Mouse (Mus musculus) activated CD4-positive, CD25-positive, alpha-beta regulatory T cell (primary cell): ENCODE measurements around the gene Naaladl2. TPM values are rescaled to one million over a fixed set of nuclear protein-coding genes. Genes with fewer than 3 reads are reported as not detected.

Experiments
- polyA plus RNA-seq, 2 experiments: library from polyadenylated mRNA; unstranded; fragments of 100-300 nt; shearing (Covaris generic); gene quantifications; one replicate each; pipeline ENCODE4 v1.2.1; 2017

The Naaladl2 gene
- under 1 TPM in 1 of 2 experiments, not detected in 1; 0.18 TPM for polyA plus RNA-seq

DNA sequence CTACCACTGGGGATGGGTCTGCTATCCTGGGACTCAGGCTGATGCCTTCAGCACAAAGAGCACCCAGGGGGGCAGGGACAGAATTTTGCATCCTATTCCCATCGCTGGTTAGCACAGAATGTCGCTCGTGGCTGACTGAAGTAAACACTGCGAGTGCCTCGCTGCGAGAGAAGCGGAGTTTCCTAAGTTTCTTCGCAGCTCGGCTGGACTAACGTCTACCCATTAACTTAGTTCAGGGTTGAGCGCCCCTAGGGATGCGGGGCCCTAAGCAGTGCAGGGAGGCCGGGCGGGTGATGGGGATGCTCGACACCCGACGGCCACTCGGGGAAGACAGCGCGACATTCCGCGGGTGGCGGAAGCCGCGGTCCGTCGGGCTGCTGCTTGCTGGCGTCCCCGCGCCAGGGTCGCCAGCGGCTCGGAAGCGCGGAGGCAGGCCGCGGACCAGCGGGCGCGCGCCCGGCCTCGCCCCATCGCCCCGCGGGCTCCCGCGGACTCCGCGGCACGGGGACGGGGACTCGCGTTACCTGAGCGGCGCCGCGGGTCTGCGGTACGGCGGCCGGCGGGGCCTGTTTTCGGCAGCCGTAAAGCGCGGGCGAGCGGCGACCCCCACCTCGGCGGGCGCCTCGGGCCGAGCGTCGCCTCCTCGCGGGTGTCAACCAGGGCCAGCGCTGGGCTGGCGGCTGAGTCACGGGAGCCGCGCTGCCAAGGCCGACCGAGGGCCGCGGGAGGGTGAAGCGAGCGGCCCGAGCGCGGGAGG is at the start of gene Naaladl2:
Gene Naaladl2, minus strand, starts transcription at position 707 of the 757 bp plus-strand sequence.

